Mouse (Mus musculus): ENCODE measurements at regions not wholly inside any gene's neighbourhood (a gene's known extent, or its start where the extent isn't known, plus 50 kb on each side); places are given as distances from the start of the nearest gene placed in this dataset.
A peak's percentile ranks its signal among the peaks of the same experiment; 100 is the strongest.

DNA sequence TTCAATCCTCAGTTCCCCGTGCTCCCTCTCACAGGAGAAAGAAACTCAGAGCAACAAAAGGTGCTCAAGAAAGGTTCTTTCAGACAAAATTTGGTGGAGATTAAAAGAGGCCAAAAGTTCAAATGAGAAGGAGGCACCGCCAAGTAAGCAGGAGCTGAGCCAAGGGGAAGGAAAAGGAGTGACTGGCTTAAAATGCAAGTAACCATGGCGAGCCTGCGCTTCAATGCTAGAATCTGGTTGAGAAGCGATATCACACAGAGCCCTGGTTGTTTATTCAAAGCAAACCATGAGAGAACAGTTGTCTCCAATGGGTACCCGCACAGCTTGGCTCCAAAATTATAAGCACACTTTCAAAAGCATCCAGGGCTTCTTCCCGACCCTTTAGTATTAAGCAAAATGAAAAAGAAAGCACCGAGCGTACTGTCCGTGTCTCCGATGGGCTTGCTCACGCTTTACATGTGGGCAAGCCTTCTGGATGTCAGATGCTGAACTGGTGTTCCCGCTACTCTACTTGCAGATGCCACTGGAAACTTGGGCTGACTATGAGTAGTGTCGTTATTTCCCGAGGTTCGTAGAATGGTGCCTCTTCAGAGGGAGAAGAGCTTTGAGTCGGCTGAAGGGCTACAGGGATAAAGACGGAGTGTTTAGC, 552.9 kb upstream of the Id4 start:
- TF ChIP-seq EP300 (optimal IDR thresholded peaks at IDR 0.05) (no peak), CTCF (IDR thresholded peaks at IDR 0.05; ENCODE audit: low read depth) (no peak)
- no peaks in the 10 kb centered on the region for H3K9me3 ChIP-seq (ENCODE audit: control insufficient read depth, low read length)
- DNase-seq (ENCODE audit: low spot score), result no peak

DNA sequence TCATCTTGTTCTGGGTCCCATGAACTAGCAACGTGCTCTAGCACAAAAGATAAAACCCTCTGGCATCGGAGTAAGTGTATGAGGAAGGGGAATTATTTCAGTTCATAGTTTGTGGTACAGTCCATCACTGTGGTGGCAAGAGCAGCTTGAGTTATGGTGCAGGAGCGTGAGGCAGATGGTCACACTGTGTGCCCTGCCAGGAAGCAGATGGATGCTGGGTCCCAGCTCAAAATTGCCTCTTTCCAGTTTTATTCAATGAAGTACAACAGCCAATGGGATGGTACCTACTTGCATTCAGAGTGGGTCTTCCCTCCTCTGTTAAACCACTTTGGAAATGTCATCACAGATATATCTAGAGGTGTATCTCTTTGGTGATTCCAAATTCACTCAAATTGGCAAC, 551.7 kb upstream of the Id4 start:
- TF ChIP-seq EP300 (optimal IDR thresholded peaks at IDR 0.05) (no peak), CTCF (IDR thresholded peaks at IDR 0.05; ENCODE audit: low read depth) (no peak)
- WGBS, result 75% methylated on average over 3 of the region's 3 CpGs
- no peak for ATAC-seq (ENCODE audit: low FRiP score, low TSS enrichment)

More for the DNA sequence above, 552.9 kb upstream of the Id4 start:
- Histone ChIP-seq H3K4me3 (ENCODE audit: low read depth, low read length) (no peak overlapping the region), H3K9ac (ENCODE audit: low read length) (no peak overlapping the region), H3K4me1 (replicated peaks; ENCODE audit: control insufficient read depth, insufficient read depth) (no peaks in the 10 kb centered on the region), H3K36me3 (ENCODE audit: control insufficient read depth, insufficient read depth, low read length) (no peaks in the 10 kb centered on the region), H3K4me2 (replicated peaks; ENCODE audit: low read depth) (no peak overlapping the region), H3K27me3 (ENCODE audit: control insufficient read depth, insufficient read depth, low read length) (no peaks in the 10 kb centered on the region), H3K27ac (replicated peaks) (no peak overlapping the region)
- no peak for ATAC-seq (ENCODE audit: low FRiP score, low TSS enrichment)
- 86% methylated on average over 18 of the region's 18 CpGs for WGBS

DNA sequence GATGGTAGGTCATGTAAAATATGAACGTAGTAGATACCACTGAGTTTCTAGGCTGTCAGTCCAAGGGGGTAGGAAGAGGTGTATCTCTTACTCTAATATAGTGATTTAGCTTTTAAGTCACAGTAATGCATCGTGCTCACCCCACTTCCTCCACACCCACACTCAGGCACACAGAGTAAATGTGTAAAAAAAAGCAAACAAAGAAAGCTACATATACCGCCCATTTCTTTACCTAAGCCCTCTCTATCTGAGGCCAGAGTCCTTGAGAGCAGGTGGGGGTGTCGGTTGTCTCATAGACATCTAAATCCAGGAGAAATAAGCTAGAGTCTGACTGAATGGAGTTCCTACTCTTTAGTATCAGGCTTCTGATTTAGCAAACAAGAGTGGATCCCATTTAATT, 548.5 kb upstream of the Id4 start:
- ATAC-seq (ENCODE audit: low FRiP score, low TSS enrichment), result peak; percentile 93
- TF ChIP-seq CTCF (IDR thresholded peaks at IDR 0.05; ENCODE audit: low read depth) (no peak), EP300 (optimal IDR thresholded peaks at IDR 0.05) (no peak)
- H3K9me3 ChIP-seq (ENCODE audit: control insufficient read depth, low read length), result no peaks in the 10 kb centered on the region

More for the DNA sequence above, 551.7 kb upstream of the Id4 start:
- H3K4me2 ChIP-seq (replicated peaks; ENCODE audit: low read depth), result no peak overlapping the region
- H3K9ac ChIP-seq (ENCODE audit: low read length), result no peak overlapping the region
- no peaks in the 10 kb centered on the region for H3K9me3 ChIP-seq (ENCODE audit: control insufficient read depth, low read length)
- no peak overlapping the region for H3K4me3 ChIP-seq (ENCODE audit: low read depth, low read length)
- no peaks in the 10 kb centered on the region for H3K27me3 ChIP-seq (ENCODE audit: control insufficient read depth, insufficient read depth, low read length)
- no peak for DNase-seq (ENCODE audit: low spot score)
- H3K4me1 ChIP-seq (replicated peaks; ENCODE audit: control insufficient read depth, insufficient read depth), result no peaks in the 10 kb centered on the region
- H3K36me3 ChIP-seq (ENCODE audit: control insufficient read depth, insufficient read depth, low read length), result no peaks in the 10 kb centered on the region
- H3K27ac ChIP-seq (replicated peaks), result no peak overlapping the region

DNA sequence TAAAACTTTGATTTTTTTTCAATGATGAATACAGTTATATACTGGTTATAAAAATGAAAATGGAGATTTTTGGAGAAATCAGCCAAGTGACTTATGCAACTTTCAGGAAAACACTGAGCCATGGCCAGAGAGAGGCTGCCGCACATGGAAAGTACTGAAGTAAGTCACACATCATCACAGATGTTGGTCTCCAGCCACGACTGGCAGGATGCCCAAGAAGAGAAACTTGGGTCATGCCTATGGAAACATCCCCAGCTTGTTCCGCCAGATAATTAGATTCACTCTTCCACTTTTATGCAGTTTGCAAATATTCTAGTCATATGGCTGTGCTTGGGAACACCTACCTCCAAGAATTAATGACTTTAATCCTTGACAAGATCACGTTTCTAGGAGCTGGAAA, 544.8 kb upstream of the Id4 start:
- DNase-seq (ENCODE audit: low spot score), result no peak
- no peaks in the 10 kb centered on the region for H3K27me3 ChIP-seq (ENCODE audit: control insufficient read depth, insufficient read depth, low read length)
- no peak for ATAC-seq (ENCODE audit: low FRiP score, low TSS enrichment)

More for the DNA sequence above, 548.5 kb upstream of the Id4 start:
- no peak overlapping the region for H3K27ac ChIP-seq (replicated peaks)
- peak; percentile 39 for DNase-seq (ENCODE audit: low spot score)
- 61% methylated on average over 4 of the region's 4 CpGs for WGBS
- no peaks in the 10 kb centered on the region for H3K36me3 ChIP-seq (ENCODE audit: control insufficient read depth, insufficient read depth, low read length)
- H3K9ac ChIP-seq (ENCODE audit: low read length), result no peak overlapping the region
- H3K4me3 ChIP-seq (ENCODE audit: low read depth, low read length), result no peak overlapping the region
- H3K4me1 ChIP-seq (replicated peaks; ENCODE audit: control insufficient read depth, insufficient read depth), result no peaks in the 10 kb centered on the region
- no peak overlapping the region for H3K4me2 ChIP-seq (replicated peaks; ENCODE audit: low read depth)
- H3K27me3 ChIP-seq (ENCODE audit: control insufficient read depth, insufficient read depth, low read length), result no peaks in the 10 kb centered on the region

DNA sequence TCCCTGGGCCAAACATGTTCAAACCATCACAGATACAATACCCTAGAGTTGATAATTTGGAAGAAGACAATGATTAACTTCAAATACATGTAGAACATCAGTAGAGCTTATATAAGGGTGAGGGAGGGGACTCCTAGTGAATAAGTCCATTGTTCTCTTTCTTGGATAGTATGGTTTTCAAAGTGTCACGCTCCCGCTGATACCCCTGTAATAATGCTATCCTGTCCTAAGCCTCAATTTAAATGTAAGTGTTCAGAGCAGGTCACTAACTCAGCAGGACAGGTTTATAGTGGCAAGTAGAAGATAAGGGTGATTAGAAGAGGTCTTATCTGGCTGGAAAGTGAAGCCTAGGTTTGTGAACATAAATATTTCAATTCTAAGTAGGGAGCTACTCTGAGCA, 540.4 kb upstream of the Id4 start:
- Histone ChIP-seq H3K4me3 (ENCODE audit: low read depth, low read length) (no peak overlapping the region), H3K4me2 (replicated peaks; ENCODE audit: low read depth) (no peak overlapping the region), H3K36me3 (ENCODE audit: control insufficient read depth, insufficient read depth, low read length) (no peaks in the 10 kb centered on the region), H3K9me3 (ENCODE audit: control insufficient read depth, low read length) (no peaks in the 10 kb centered on the region), H3K27me3 (ENCODE audit: control insufficient read depth, insufficient read depth, low read length) (no peaks in the 10 kb centered on the region), H3K27ac (replicated peaks) (no peak overlapping the region), H3K9ac (ENCODE audit: low read length) (no peak overlapping the region), H3K4me1 (replicated peaks; ENCODE audit: control insufficient read depth, insufficient read depth) (no peaks in the 10 kb centered on the region)
- no peak for DNase-seq (ENCODE audit: low spot score)
- ATAC-seq (ENCODE audit: low FRiP score, low TSS enrichment), result no peak
- WGBS, result 83% methylated on average over 2 of the region's 2 CpGs
- TF ChIP-seq CTCF (IDR thresholded peaks at IDR 0.05; ENCODE audit: low read depth), result no peak
- no peak for TF ChIP-seq EP300 (optimal IDR thresholded peaks at IDR 0.05)

More for the DNA sequence above, 544.8 kb upstream of the Id4 start:
- no peaks in the 10 kb centered on the region for H3K4me1 ChIP-seq (replicated peaks; ENCODE audit: control insufficient read depth, insufficient read depth)
- 51% methylated on average over 4 of the region's 4 CpGs for WGBS
- no peak overlapping the region for H3K27ac ChIP-seq (replicated peaks)
- no peaks in the 10 kb centered on the region for H3K9me3 ChIP-seq (ENCODE audit: control insufficient read depth, low read length)
- H3K9ac ChIP-seq (ENCODE audit: low read length), result no peak overlapping the region
- H3K36me3 ChIP-seq (ENCODE audit: control insufficient read depth, insufficient read depth, low read length), result no peaks in the 10 kb centered on the region
- TF ChIP-seq EP300 (optimal IDR thresholded peaks at IDR 0.05), result no peak
- no peak for TF ChIP-seq CTCF (IDR thresholded peaks at IDR 0.05; ENCODE audit: low read depth)
- H3K4me3 ChIP-seq (ENCODE audit: low read depth, low read length), result no peak overlapping the region
- no peak overlapping the region for H3K4me2 ChIP-seq (replicated peaks; ENCODE audit: low read depth)

DNA sequence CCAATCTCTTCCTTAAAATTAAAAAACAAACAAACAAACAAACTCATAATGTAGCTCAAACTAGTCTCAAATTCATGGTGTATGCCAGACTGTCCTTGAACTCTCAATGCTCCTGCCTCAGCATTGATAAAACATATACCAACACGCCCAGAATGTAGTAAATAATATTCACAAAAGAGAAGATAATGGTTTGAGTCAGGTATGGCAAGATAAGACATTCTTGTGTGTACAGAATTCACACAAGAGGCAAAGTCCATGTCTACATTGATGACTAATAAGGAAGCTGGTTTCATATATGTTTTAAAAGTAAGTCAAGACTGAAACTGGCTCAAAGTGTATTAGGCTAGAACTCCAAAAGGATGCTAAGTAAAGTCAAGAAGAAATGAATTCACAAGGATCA, 526.6 kb upstream of the Id4 start:
- DNase-seq (ENCODE audit: low spot score) (no peak), ATAC-seq (ENCODE audit: low FRiP score, low TSS enrichment) (peak; percentile 89)
- Histone ChIP-seq H3K27me3 (ENCODE audit: control insufficient read depth, insufficient read depth, low read length) (no peaks in the 10 kb centered on the region), H3K4me3 (ENCODE audit: low read depth, low read length) (no peak overlapping the region), H3K27ac (replicated peaks) (no peak overlapping the region), H3K36me3 (ENCODE audit: control insufficient read depth, insufficient read depth, low read length) (no peaks in the 10 kb centered on the region), H3K4me2 (replicated peaks; ENCODE audit: low read depth) (no peak overlapping the region), H3K9me3 (ENCODE audit: control insufficient read depth, low read length) (no peaks in the 10 kb centered on the region), H3K4me1 (replicated peaks; ENCODE audit: control insufficient read depth, insufficient read depth) (no peaks in the 10 kb centered on the region), H3K9ac (ENCODE audit: low read length) (no peak overlapping the region)
- WGBS, result 58% methylated on average over 1 of the region's 1 CpGs
- TF ChIP-seq CTCF (IDR thresholded peaks at IDR 0.05; ENCODE audit: low read depth), result no peak
- TF ChIP-seq EP300 (optimal IDR thresholded peaks at IDR 0.05), result no peak
